Mouse (Mus musculus): ENCODE measurements around the gene Malsu1. TPM values are rescaled to one million over a fixed set of nuclear protein-coding genes. Genes with fewer than 3 reads are reported as not detected.

Gene Malsu1
- 10.4 TPM for polyA plus RNA-seq (2015; fragmentation: Illumina TruSeq; extraction: RNeasy Lipid Tissue Mini Kit (QIAGEN cat#74804); ENCODE audit: low read depth, low replicate concordance)

GRCm38 (mm10) chr6:49073304-49074116 is at the start of gene Malsu1:
Gene Malsu1, plus strand, starts transcription at chr6:49073795.

GRCm38 (mm10) chr6:49036275-49037267 is 37.0 kb upstream of the Malsu1 start, which contains the start of gene Gpnmb:
Gene Gpnmb, plus strand, starts transcription at chr6:49036546.

Other genes starting within 250 kb of the Malsu1 start
- 36.8 TPM for gene Tmem176a, start 232.9 kb upstream of the Malsu1 start, polyA plus RNA-seq (2015; fragmentation: Illumina TruSeq; extraction: RNeasy Lipid Tissue Mini Kit (QIAGEN cat#74804); ENCODE audit: low read depth, low replicate concordance)
- 55.4 TPM for gene Tmem176b, start 232.3 kb upstream of the Malsu1 start, polyA plus RNA-seq (2015; fragmentation: Illumina TruSeq; extraction: RNeasy Lipid Tissue Mini Kit (QIAGEN cat#74804); ENCODE audit: low read depth, low replicate concordance)
- gene Aoc1, start 200.9 kb upstream of the Malsu1 start, polyA plus RNA-seq (2015; fragmentation: Illumina TruSeq; extraction: RNeasy Lipid Tissue Mini Kit (QIAGEN cat#74804); ENCODE audit: low read depth, low replicate concordance) = not detected
- gene 1600015I10Rik, start 143.9 kb upstream of the Malsu1 start, polyA plus RNA-seq (2015; fragmentation: Illumina TruSeq; extraction: RNeasy Lipid Tissue Mini Kit (QIAGEN cat#74804); ENCODE audit: low read depth, low replicate concordance) = not detected
- gene Doxl2, start 98.8 kb upstream of the Malsu1 start, polyA plus RNA-seq (2015; fragmentation: Illumina TruSeq; extraction: RNeasy Lipid Tissue Mini Kit (QIAGEN cat#74804); ENCODE audit: low read depth, low replicate concordance) = not detected
- not detected for gene Svs1, start 86.9 kb upstream of the Malsu1 start, polyA plus RNA-seq (2015; fragmentation: Illumina TruSeq; extraction: RNeasy Lipid Tissue Mini Kit (QIAGEN cat#74804); ENCODE audit: low read depth, low replicate concordance)
- 2.8 TPM for gene Gpnmb, start 37.2 kb upstream of the Malsu1 start, polyA plus RNA-seq (2015; fragmentation: Illumina TruSeq; extraction: RNeasy Lipid Tissue Mini Kit (QIAGEN cat#74804); ENCODE audit: low read depth, low replicate concordance)
- gene Igf2bp3, start 141.2 kb downstream of the Malsu1 start, polyA plus RNA-seq (2015; fragmentation: Illumina TruSeq; extraction: RNeasy Lipid Tissue Mini Kit (QIAGEN cat#74804); ENCODE audit: low read depth, low replicate concordance) = not detected
- gene Tra2a, start 190.2 kb downstream of the Malsu1 start, polyA plus RNA-seq (2015; fragmentation: Illumina TruSeq; extraction: RNeasy Lipid Tissue Mini Kit (QIAGEN cat#74804); ENCODE audit: low read depth, low replicate concordance) = 106 TPM
- gene Ccdc126, start 245.5 kb downstream of the Malsu1 start, polyA plus RNA-seq (2015; fragmentation: Illumina TruSeq; extraction: RNeasy Lipid Tissue Mini Kit (QIAGEN cat#74804); ENCODE audit: low read depth, low replicate concordance) = 14.2 TPM